Mouse (Mus musculus) adipocyte (in vitro differentiated cells): ENCODE data around the gene Zfp108.

ENCODE experiments used
- DNase-seq: peaks from one replicate; pipeline ENCODE4 v3.0.0-alpha.2; 2016; ENCODE audit warnings: low spot score

Gene Zfp108

GRCm38 (mm10) chr7:24286090-24286489, 31.5 kb downstream of the Zfp108 start:
- no peak for DNase-seq

- no peak for DNase-seq
Observed at GRCm38 (mm10) chr7:24286916-24287315, 32.3 kb downstream of the Zfp108 start.

- DNase-seq = peak; percentile 2
Observed at GRCm38 (mm10) chr7:24287670-24288069, 33.1 kb downstream of the Zfp108 start.

- DNase-seq = no peak
Observed at GRCm38 (mm10) chr7:24288512-24288911, 33.9 kb downstream of the Zfp108 start.

- DNase-seq = no peak
Observed at GRCm38 (mm10) chr7:24290106-24290693, 35.6 kb downstream of the Zfp108 start.

- no peak for DNase-seq
Observed at GRCm38 (mm10) chr7:24291387-24292090, 36.9 kb downstream of the Zfp108 start.

- DNase-seq = no peak
Observed at GRCm38 (mm10) chr7:24293061-24293851, 38.7 kb downstream of the Zfp108 start.

- no peak for DNase-seq
Observed at GRCm38 (mm10) chr7:24294763-24295162, 40.2 kb downstream of the Zfp108 start.

GRCm38 (mm10) chr7:24295376-24295775, 40.8 kb downstream of the Zfp108 start:
- DNase-seq = no peak

GRCm38 (mm10) chr7:24296386-24296785, 41.8 kb downstream of the Zfp108 start:
- DNase-seq = no peak

- DNase-seq = no peak
Observed at GRCm38 (mm10) chr7:24297361-24298095, 42.9 kb downstream of the Zfp108 start.

GRCm38 (mm10) chr7:24298635-24298972, 44.0 kb downstream of the Zfp108 start:
- DNase-seq = no peak

GRCm38 (mm10) chr7:24298973-24299708, 44.5 kb downstream of the Zfp108 start:
- DNase-seq = peak; percentile 69

- no peak for DNase-seq
Observed at GRCm38 (mm10) chr7:24299823-24300481, 45.4 kb downstream of the Zfp108 start.

- DNase-seq = peak; percentile 33
Observed at GRCm38 (mm10) chr7:24300771-24301282, 46.2 kb downstream of the Zfp108 start, which contains the start of gene Zfp61. Zfp61 (minus strand) TSS chr7:24301232.
